Mouse (Mus musculus) cerebellum, postnatal 25 days (tissue): ENCODE results near the gene Efr3b.

Experiments
- DNase-seq, 2 experiments: peaks; one replicate each; pipeline ENCODE4 v3.0.0; 2021; ENCODE audit warnings: mixed read lengths in 2 of 2

Efr3b gene

GRCm38 (mm10) chr12:4036157-4036556, 2.6 kb downstream of the Efr3b start:
- DNase-seq: no peak

DNA sequence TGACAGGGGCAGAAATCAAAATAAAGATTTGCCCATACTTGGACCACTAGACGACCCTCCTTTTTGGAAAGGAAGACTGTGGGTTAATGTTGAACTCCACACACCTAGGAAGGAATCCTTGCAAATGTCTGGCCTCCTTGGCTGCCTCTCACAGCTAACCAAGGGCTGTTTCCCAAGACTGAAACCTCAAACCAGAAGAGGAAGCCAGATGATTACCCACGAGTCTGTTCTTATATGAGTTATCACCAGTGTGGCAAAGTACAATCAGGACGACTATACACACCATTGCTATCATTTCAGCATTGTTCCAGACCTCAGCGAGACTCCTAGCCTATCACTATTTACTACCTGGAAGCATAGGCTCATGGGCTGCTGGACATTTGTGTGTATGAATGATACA, 9.7 kb downstream of the Efr3b start:
- no peak for DNase-seq

GRCm38 (mm10) chr12:4028516-4028915, 10.2 kb downstream of the Efr3b start:
- peak in 1 of 2 experiments; percentile 45 for DNase-seq

DNA sequence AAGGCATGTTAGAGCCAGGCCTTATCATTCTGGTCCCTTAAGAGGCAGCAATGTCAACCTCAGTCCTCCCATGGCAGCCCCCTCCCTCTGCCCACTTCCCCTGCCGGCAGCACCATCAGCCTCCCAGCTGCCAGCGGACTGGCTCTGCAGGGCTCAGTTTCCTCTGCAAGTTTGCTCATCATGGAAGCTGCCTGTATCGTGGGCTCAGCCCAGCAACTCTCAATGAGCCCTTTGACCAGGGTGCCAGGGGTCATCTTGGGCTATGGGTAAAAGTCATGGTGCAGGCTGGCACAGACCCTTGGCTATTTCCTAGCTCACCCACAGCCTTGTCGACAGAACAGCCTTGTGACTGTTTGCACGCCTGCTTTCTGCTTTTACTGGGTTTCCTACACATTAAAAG, 14.4 kb downstream of the Efr3b start:
- peak in 1 of 2 experiments; percentile 13 for DNase-seq

DNA sequence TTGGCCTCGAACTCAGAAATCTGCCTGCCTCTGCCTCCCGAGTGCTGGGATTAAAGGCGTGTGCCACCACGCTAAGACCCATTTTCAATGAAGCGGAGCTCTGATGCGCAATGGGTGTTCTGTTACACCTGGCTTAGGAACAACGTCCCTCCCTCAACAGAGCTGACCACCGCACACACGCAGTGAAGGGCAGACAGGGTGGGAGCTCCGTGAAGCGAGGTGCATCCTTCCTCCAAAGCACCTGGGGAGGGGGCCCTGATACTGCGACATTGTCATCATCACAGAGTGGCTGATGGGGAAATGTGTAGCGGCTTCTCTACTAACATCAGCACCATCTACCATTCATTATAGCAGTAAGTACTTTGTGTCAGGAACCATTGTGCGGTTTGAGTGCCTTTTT, 15.2 kb downstream of the Efr3b start:
- peak in 1 of 2 experiments; percentile 11 for DNase-seq

GRCm38 (mm10) chr12:4022845-4023244, 15.9 kb downstream of the Efr3b start:
- DNase-seq: peak; percentile 60 to 76

- DNase-seq: no peak
Measured at GRCm38 (mm10) chr12:4020505-4020904, 18.2 kb downstream of the Efr3b start.

DNA sequence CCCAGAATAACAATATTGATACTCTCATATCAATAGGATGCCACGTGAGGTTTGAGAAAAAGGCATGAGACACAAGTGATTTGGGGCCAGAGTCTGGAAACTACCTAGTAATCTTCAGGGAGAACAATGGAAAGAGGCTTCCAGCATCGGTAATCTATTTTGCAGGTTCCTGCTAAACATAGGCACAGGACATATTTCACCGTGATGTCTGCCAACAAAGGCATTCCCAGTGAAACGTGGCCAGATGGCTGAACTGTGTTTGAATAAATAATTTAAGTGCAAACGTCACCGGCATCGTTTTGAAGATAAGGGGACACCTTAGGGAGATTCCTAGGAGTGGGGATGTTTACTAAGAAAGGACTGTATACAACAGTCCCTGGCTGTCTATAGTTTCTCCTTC, 22.4 kb downstream of the Efr3b start:
- DNase-seq: peak; percentile 56 to 70

GRCm38 (mm10) chr12:4015741-4016140, 23.0 kb downstream of the Efr3b start:
- no peak for DNase-seq

DNA sequence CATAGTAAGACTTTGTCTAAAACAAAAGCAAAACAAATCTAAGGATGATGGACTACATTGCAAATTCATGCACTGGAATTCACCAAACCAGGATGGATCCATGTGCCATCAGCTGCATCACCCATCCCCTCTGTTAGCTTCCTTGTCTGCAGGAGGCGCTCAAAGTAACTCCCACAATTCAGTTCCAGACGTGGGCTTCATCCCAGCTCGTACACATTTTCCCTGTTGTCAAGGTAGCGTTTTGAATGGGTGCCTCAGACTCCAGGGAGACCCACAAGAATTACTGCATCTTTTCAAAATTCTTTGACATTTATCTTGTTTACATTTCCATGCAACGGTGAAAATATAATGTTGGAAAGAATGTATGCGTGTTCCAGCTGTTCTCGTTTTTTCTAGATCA, 23.5 kb downstream of the Efr3b start:
- no peak for DNase-seq

DNA sequence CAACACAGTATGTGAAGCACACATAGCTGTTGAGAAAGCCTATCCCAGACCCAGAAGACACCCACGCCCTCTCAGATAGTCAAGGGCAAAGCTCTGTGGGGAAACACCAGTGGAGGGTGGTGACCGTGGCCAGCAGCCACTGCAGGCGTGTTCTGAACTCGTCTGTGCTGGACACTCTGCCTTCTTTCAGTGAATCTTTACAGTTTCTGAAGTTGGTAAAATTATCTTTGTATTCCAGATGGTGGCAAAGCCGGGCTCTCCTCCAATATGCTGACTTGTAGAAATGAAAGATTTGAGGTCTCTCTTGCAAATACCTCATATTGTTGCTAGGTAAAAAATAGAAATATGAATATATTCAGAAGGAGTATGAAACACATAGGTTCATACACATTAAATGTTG, 27.0 kb downstream of the Efr3b start:
- DNase-seq: no peak

DNA sequence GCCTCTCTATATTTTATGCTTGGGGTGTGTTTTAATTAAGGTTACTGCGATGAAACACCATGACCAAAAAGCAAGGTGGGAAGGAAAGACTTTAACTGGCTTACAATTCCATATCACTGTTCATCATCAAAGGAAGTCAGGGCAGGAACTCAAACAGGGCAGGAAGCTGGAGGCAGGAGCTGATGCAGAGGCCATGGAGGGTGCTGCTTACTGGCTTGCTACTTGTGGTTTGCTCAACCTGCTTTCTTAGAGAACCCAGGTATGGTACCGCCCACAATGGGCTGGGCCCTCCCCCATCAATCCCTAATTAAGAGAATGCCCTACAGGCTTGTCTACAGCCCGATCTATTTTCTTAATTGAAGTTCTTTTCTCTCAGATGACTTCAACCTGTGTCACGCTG, 27.4 kb downstream of the Efr3b start:
- DNase-seq: no peak

DNA sequence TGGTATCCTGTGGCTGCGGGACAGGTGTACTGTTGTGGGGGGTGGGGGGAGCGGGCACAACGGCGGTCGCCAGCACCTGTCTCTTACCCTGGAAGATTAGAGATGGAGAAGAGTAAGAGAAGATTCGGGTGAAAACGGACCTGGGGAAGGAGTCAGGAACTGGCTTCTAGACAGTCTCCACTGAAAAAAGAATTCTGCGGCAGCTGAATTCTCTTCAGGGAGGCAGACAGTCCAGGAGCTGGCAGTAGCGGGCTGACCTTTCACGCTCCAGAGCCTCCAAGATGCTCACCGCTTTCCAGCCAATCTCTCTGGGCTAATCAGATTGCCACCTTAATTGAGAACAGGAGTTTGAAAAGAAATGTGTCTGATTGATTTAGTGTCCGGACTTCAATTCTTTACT, 30.0 kb downstream of the Efr3b start:
- peak; percentile 87 to 88 for DNase-seq

DNA sequence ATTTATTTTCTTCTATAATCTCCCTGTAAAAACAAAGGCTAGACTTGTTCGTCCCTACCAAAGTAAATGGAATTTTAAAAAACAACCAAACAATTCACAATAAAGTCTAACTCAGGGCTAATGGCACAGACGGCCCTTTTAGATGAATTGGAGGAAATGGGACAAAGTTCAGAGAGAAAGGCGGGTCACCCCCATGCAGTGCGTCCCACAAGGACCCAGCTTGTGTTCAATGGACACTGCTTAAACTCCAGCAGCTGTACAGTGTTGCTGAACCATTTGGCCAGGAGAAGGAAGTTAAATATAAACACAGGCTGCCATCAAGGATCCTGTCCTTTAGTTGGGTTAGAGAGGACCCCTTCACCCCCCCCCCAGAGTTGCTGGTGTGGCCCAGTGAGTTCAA, 30.9 kb downstream of the Efr3b start:
- DNase-seq: no peak

DNA sequence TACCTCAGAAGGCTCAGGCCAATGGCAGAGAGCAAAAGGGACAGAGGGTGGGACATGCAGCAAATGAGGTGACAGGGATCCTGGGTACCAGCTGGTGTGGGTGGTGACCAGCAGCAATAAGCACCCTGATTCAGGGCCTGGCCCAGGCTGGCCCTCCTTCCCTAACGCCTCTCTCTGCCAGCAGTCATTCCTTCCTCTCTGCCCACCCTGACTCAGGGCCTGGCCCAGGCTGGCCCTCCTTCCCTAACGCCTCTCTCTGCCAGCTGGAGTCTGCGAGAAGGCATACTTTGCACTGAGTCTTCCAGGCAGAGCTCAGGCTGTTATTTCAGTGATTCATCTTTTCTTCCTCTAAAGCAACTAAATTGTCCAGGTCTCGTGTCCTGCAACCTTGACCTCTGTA, 31.5 kb downstream of the Efr3b start:
- peak; percentile 79 to 82 for DNase-seq

DNA sequence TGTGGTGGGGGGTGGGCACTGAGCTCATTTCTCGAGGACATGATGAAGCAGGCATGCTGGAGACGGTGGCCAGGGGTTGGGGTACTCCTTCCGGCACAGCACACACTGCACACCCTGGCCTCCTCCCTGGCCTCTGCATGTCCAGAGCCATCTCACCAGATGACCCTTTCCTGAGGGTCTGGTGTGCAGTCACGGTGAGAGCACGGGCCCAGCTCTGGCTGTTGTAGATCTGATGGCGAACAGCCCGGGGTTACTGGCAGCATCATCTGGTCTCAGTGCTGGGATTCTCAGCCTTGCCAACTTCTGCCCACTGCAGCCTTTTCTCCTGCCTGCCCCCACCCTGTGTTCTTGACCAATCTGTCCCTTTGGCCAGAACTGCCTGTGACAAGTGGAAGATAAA, 32.6 kb downstream of the Efr3b start:
- DNase-seq: peak; percentile 82 to 86

- no peak for DNase-seq
Measured at GRCm38 (mm10) chr12:4004648-4005047, 34.1 kb downstream of the Efr3b start.

GRCm38 (mm10) chr12:4000406-4000805, 38.3 kb downstream of the Efr3b start:
- DNase-seq: no peak

DNA sequence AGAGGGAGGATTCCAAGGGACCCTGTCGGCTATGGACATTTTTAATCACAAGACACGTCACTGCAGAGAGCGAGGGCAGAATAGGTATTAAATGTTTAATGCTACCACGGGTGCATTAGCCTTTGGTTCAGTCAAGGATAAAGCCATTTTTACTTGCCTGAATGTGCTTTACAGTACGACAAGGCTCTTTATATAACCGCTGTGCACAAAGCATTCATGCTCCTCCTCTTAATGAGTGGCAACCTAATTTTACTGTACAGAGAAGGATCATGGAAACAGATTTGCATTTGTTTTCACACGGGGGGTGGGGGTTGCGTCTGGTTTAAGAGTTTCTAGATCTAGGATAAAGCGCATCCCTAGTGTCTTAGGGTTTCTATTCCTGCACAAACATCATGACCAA, 42.0 kb downstream of the Efr3b start:
- DNase-seq: no peak

- no peak for DNase-seq
Measured at GRCm38 (mm10) chr12:3991047-3991446, 47.7 kb downstream of the Efr3b start.

DNA sequence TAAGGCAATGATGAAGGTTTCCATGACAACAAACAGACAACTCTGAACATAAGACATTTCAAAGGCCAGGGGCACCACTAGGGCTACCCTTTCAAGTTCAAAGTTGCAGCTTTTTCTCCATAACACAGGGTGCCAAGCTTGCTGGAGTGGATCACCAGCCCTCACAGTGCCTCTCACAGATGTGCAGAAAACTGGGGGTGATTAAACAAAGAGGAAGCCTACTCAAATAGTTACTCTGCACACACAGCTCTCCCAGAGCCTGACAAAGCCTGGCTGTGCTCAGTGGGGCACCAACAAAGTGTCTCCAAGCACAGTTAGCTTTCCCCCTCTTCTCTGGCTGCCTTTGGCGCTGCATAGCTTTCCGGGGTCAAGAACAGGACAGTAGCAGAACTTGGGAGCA, 48.8 kb downstream of the Efr3b start:
- DNase-seq: no peak

GRCm38 (mm10) chr12:3984446-3984845, 54.3 kb downstream of the Efr3b start:
- DNase-seq: no peak

DNA sequence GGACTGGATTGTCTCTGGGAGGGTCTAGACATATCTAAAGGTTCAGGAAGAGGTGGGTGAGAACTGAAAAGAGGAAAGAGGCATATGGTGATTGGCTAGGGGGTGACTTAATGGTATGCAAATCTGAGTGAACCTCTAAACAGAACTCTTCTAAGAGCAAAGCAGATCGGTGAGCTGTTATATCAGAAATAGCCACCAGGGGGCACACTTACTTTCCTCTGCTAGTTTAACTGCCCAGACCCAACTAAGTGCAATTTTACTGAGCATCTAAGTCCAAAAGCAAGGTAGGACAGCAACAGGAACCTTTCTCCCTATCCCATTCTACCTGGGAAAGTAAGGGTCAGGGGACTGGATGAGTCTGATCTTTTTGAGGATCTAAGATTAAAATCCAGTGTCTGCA, 55.0 kb downstream of the Efr3b start:
- peak; percentile 83 to 92 for DNase-seq

- peak; percentile 79 to 86 for DNase-seq
Measured at GRCm38 (mm10) chr12:3982257-3982656, 56.5 kb downstream of the Efr3b start.

- DNase-seq: peak; percentile 71 to 83
Measured at GRCm38 (mm10) chr12:3981350-3982131, 57.2 kb downstream of the Efr3b start.
